Mouse (Mus musculus): Measurements from ENCODE around the gene Tkt. TPM values are rescaled to one million over a fixed set of nuclear protein-coding genes. Genes with fewer than 3 reads are reported as not detected.

The Tkt gene
- total RNA-seq, 2 experiments from 2014 or later = 75.5 to 145 TPM

DNA sequence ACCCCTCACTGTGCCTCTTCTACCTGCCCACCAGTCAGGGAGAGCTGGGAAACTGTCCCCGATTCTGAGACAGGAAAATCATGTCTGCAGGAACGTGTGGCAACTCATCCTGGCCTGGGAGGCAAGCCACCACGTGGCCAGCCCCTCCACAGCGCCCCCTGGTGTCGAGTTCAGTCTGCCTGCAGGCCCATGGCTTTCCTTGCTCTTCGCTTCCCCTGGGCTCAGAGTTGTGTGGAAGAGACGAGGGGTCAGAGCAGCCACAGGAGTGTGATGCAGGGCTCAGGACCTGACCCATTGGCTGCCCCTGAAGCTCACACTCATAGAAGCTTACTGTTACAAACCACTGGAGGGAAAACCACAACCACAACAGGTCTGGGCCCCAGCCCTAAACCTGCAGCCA is 64.4 kb downstream of the Tkt start:
- ATAC-seq (replicated peaks; ENCODE audit: low FRiP score, poor library complexity, severe bottlenecking) = peak; percentile 65; the same call in 1 of the 2 replicates

DNA sequence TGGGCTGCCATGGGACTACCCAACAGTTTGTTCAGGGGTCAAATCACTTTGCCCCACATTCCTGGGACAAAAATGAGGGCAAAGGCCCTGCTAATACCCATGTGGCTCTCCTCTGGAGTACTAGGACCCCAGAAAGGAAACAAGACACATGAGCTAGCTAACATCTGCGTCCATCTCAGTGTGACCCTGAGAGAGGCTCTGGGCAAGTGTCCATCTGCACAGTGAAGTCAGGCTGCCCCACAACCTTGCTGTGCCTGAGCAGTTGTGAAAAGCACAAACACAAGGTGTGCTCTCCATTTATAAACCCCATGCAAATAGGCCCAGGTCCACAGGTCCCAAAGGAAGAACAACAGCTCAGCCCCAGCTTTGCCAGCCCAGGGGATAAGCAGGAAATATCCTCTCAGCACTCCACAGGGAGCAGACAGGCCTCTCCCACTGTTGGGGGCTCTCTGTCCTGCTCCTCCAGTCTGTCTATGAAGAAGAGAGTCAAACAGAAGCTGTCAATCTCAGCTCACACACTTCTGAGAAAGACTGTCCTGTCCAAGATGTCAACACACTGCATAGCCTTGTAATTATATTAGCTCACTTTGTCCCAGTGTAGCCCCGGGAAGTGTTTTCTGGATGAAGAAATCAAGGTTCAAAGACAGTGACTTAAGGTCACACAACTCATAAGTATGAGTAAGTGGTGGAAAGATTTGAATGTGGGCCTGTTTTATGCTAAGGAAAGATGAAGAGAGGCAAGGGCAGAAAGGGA is 65.0 kb downstream of the Tkt start:
- ATAC-seq (replicated peaks; ENCODE audit: low FRiP score, poor library complexity, severe bottlenecking) = no peak

DNA sequence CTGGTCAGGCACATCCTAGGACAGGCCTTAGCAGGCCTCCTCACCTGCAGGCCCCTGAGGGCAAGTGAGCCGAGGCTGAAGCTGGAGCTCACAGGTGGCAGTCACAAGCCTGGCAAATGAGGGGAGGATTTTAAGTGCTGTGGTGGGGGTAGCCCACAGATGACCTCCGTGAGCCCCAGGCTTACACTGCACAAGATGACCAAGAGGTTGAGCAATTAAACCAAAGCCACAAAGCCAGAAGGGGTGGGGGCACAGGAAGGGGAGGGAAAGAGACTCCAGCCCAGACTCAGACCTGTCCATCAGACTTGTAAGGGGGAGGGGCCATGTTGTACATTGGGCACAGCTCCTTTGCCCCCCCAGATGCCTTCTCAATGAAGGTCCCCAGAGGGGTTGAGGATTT is 68.6 kb downstream of the Tkt start:
- ATAC-seq (replicated peaks; ENCODE audit: low FRiP score, poor library complexity, severe bottlenecking) = no peak

DNA sequence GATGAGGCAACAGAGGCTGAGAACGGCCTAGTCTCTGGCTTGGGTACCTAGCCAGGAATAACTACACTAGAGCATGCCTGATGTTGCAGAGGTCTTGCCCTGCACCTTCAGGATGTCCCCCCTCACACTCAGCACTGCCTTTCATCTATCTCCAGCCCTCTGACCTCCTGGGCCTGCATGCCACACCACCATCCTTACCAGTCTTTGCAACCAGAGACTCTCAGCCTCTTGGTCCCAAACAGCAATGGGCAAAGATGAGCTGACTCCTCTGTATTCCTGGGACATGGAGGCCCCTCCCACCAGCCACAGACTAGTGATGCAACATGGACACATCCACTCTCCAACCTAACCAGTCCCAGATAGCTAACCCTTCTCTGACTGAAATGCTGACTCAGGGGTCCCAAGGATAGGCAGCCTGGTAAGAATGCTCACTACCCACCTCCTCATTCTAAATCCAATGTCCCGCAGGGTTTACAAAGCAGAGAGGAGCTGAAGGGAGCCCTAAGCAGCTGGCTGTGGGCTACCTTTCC is 70.7 kb downstream of the Tkt start:
- no peak for ATAC-seq (replicated peaks; ENCODE audit: low FRiP score, poor library complexity, severe bottlenecking)

DNA sequence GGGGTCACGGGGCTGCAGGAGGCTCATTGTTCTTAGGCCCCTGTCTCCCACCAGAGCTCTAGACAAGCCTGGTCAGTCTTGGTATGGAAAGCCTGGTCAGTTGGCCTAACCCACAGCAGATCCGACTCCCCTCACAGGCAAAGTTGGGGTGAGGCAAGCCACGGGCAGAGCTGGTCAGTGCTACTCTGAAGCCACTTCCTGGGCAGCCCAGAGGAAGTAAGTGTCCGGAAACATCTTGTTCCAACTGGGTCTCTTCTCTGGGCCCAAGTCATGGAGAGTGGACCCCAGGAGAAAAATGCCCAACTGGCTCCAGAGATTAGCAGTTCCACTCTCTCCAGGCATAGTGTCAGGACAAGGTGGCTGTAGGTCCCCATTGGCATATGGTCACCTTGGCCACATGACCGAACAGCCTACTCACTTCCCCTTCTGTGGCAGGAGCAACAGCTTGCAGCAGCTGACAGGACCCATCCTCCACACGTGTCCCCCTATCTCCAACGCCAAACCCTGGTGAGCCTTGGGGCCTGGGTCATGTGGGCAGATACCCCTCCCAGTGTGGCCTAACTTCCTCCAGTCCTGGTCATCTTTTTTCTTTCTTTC is 71.9 kb downstream of the Tkt start:
- no peak for ATAC-seq (replicated peaks; ENCODE audit: low FRiP score, poor library complexity, severe bottlenecking)

DNA sequence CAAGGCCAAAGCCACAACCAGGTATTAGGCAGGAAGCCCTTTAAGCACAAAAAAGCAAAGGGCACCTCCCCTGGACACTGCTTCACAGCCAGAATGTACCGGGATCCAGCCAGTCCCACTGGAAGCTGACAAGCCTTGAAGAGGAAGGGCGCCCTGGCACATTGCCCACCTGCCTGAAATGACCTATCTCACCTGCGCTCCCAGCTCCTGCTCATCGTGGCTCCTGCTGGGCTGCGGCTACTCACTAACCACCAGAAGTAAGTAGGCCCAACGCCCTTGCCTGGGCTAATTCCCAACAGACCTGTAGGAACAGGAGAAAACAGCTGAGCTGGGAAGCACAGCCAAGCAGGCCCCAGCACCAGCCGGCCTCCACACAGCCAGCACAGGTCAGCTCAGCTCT is 74.0 kb downstream of the Tkt start:
- ATAC-seq (replicated peaks; ENCODE audit: low FRiP score, poor library complexity, severe bottlenecking) = no peak

DNA sequence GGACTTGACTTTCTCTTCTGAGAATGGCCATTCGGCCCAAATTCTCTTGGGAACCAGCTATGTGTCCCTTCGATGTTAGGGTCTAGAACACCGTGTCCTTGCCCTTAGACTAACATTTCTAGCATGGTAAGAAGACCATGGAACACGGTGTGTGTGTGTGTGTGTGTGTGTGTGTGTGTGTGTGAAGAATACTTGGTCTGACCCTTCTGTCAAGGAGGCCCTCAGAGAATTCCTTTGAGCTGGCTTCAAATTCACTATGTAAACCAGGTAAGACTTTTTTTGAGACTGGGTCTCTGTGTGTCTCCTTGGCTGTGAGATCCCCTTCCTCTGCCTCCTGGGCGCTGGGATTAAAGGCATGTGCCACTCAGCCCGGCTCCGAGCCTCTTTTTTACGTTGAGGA is 74.4 kb downstream of the Tkt start:
- no peak for ATAC-seq (replicated peaks; ENCODE audit: low FRiP score, poor library complexity, severe bottlenecking)

Other genes starting within 250 kb of the Tkt start
- gene Dcp1a, start 68.8 kb upstream of the Tkt start, total RNA-seq (2015; ENCODE audit: low replicate concordance) = 10.8 and 25.2 TPM in 2 replicates
- 17.5 and 24.3 TPM in 2 replicates for gene Dcp1a, start 68.8 kb upstream of the Tkt start, total RNA-seq (2017; ENCODE audit: low replicate concordance)
- 2.1 TPM in 1 of 2 replicates, not detected in the other for gene Cacna1d, start 56.9 kb upstream of the Tkt start, total RNA-seq (2015; ENCODE audit: low replicate concordance)
- 0.13 TPM in 1 of 2 replicates, not detected in the other for gene Cacna1d, start 56.9 kb upstream of the Tkt start, total RNA-seq (2017; ENCODE audit: low replicate concordance)
- gene Prkcd, start 77.9 kb downstream of the Tkt start, total RNA-seq (2015; ENCODE audit: low replicate concordance) = 32.4 and 35.2 TPM in 2 replicates
- gene Prkcd, start 77.9 kb downstream of the Tkt start, total RNA-seq (2017; ENCODE audit: low replicate concordance) = 19.5 and 35.7 TPM in 2 replicates
- gene Rft1, start 106.0 kb downstream of the Tkt start, total RNA-seq (2015; ENCODE audit: low replicate concordance) = 2.1 and 2.9 TPM in 2 replicates
- gene Rft1, start 106.0 kb downstream of the Tkt start, total RNA-seq (2017; ENCODE audit: low replicate concordance) = 2.1 and 4.5 TPM in 2 replicates
- 22.7 and 36.0 TPM in 2 replicates for gene Sfmbt1, start 166.5 kb downstream of the Tkt start, total RNA-seq (2015; ENCODE audit: low replicate concordance)
- gene Sfmbt1, start 166.5 kb downstream of the Tkt start, total RNA-seq (2017; ENCODE audit: low replicate concordance) = 13.4 and 27.0 TPM in 2 replicates